Mouse (Mus musculus) intestine, postnatal 0 days (tissue): ENCODE measurements around the gene Glyr1. TPM values are rescaled to one million over a fixed set of nuclear protein-coding genes. Genes with fewer than 3 reads are reported as not detected.

Source experiments
- ATAC-seq: fragments of 200-750 bp; cut with Nextera tagmentation; 2 replicates; pipeline ENCODE4 v1.8.0; 2017; ENCODE audit warnings: mild to moderate bottlenecking, moderate TSS enrichment, moderate library complexity
- H3K27ac ChIP-seq: fragments of 300-500 bp; sonication (generic); 2 replicates; pipeline ENCODE4 v1.5.1; 2014; ENCODE audit warnings: mild to moderate bottlenecking, low read depth, low read length, moderate library complexity
- H3K27me3 ChIP-seq: fragments of 300-500 bp; sonication (generic); replicated peaks from 2 replicates; pipeline ENCODE4 v1.6.1; 2014; ENCODE audit warnings: low read length, mixed read lengths; ENCODE audit not compliant: control insufficient read depth, insufficient read depth
- H3K36me3 ChIP-seq: fragments of 300-500 bp; sonication (generic); 2 replicates; pipeline ENCODE4 v1.6.1; 2014; ENCODE audit warnings: mild to moderate bottlenecking, moderate library complexity; ENCODE audit not compliant: control insufficient read depth, insufficient read depth
- H3K4me1 ChIP-seq: fragments of 300-500 bp; sonication (generic); replicated peaks from 2 replicates; pipeline ENCODE4 v1.6.1; 2014; ENCODE audit warnings: antibody characterized with exemption, low read length, mixed read lengths; ENCODE audit not compliant: control insufficient read depth, insufficient read depth
- H3K4me2 ChIP-seq: fragments of 300-500 bp; sonication (generic); replicated peaks from 2 replicates; pipeline ENCODE4 v1.6.1; 2014; ENCODE audit warnings: low read depth, mild to moderate bottlenecking, moderate library complexity
- H3K4me3 ChIP-seq: fragments of 300-500 bp; sonication (generic); 2 replicates; pipeline ENCODE4 v1.5.1; 2014; ENCODE audit warnings: low read depth, low read length
- H3K9ac ChIP-seq: fragments of 300-500 bp; sonication (generic); 2 replicates; pipeline ENCODE4 v1.6.1; 2014; ENCODE audit warnings: mild to moderate bottlenecking, low read depth, low read length
- H3K9me3 ChIP-seq: fragments of 300-500 bp; sonication (generic); 2 replicates; pipeline ENCODE4 v1.6.1; 2016; ENCODE audit warnings: mixed run types; ENCODE audit not compliant: control insufficient read depth
- CTCF ChIP-seq: sonication (generic); IDR thresholded peaks from 2 replicates; pipeline ENCODE4 v1.5.1; 2016; ENCODE audit warnings: low read depth, mild to moderate bottlenecking, control low read depth, antibody characterized with exemption, moderate library complexity
- WGBS: fragments of 180-500 bp; shearing (Covaris S2); extraction: QIAGEN DNeasy Blood & Tissue Kit; methylation state at CpG from one replicate; pipeline ENCODE4 v1.1.7; 2014; 5-methylcytosine and 5-hydroxymethylcytosine counted together
- polyA plus RNA-seq: library from polyadenylated mRNA; unstranded; fragments of >200 nt; fragmentation: Nextera tagmentation; extraction: Ambion mirVana; gene quantifications from 2 replicates; pipeline ENCODE4 v1.2.1, GENCODE M21; 2015

The Glyr1 gene
- polyA plus RNA-seq, 1 experiment from 2014 or later: 65.3 TPM

DNA sequence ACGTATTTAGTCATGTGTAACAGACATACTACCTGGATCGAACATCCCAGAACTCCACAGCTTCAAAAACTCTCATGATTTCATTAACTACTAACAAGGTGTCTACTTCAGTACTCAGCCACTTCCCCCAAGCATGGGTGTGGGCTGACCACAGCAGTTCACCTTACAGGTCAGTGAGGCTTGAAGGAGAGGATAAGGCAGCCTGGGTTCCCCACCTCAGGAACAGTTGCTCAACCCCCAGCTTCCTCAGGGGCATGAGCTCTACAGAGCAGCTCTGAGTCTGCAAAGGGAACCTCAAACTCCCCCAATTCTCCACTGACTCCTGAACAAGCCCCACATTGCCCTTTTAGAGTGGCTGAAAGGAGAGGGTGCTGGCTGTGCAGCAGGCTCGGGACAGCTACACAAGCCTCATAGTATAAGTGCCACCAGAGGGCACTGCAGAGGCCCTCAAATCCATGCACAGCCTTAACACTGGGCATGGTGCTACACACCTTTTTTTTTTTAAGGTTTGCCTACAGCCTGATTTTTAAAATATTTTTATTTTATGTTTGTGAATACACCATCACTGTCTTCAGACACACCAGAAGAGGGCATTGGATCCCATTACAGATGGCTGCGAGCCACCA is 69.8 kb downstream of the Glyr1 start:
- peak; percentile 77 for TF ChIP-seq CTCF
- Histone ChIP-seq H3K4me3 (no peak overlapping the region), H3K36me3 (no peaks in the 10 kb centered on the region), H3K9me3 (no peaks in the 10 kb centered on the region), H3K27ac (no peak overlapping the region), H3K4me1 (no peaks in the 10 kb centered on the region), H3K4me2 (no peak overlapping the region), H3K9ac (no peak overlapping the region), H3K27me3 (no peaks in the 10 kb centered on the region)
- ATAC-seq: no peak; the same call in 1 of the 2 replicates
- WGBS: 66% methylated on average over 4 of the region's 4 CpGs

DNA sequence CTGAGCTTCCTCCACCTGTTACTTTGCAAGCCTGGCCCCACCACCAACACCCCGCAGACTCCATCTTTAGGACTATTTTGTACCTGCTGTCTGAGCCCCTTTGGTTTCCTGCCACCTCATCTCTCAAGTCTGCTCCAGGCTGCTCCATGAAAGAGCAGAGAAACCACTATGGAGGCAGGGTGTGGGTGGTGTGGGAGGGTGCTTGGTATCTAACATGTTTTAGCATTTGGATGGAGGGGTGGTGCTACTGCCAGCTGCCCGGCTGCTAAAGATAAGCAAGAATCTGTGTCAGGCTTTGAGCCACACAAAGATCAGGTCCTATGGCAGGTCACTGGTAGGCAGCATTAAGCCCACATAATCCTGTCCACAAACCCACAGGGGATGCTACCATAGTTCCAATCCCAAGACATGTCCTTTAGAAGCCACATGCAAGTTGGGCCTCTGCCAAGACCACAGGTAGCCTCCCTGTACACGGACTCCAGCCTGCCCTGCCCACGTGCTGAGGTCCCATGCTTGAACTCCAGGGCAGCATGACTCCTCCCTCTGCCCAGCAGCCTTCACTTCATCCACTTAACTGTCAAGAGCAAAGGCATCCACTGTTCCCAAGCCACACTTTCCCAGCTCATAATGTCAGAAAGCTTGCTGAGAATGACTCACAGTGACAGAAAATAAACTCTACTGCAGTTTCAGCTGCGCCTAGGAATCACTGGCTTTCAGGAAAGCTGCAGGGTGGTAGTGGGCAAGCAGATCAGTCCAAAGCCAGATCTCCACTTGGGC is 71.2 kb downstream of the Glyr1 start:
- Histone ChIP-seq H3K27ac (no peak overlapping the region), H3K36me3 (no peaks in the 10 kb centered on the region), H3K27me3 (no peaks in the 10 kb centered on the region), H3K4me2 (no peak overlapping the region), H3K9ac (no peak overlapping the region), H3K4me3 (no peak overlapping the region), H3K9me3 (no peaks in the 10 kb centered on the region), H3K4me1 (no peaks in the 10 kb centered on the region)
- TF ChIP-seq CTCF: no peak
- 52% methylated on average over 5 of the region's 5 CpGs for WGBS
- ATAC-seq: no peak

DNA sequence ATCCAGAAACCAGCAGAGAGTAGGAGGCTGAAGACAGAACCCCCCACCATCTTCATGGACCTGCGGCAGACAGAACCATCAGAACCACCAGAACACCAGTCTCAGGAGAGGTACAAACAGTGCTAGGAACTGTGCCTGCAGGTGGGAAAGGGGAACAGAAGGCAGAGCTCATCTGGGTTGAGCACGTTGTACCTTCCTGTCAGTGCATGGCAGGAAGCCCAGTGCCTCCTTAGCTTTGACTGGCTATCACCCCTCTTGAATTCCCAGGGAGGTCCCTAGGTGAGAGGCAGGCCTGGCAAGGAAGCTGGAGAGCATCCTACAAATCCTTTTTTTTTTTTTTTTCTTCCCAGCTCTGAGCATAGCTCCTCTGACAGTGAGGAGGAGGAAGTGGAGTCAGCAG is 73.5 kb downstream of the Glyr1 start:
- no peaks in the 10 kb centered on the region for H3K36me3 ChIP-seq
- H3K4me2 ChIP-seq: no peak overlapping the region
- H3K4me1 ChIP-seq: no peaks in the 10 kb centered on the region
- no peak for ATAC-seq
- no peak overlapping the region for H3K9ac ChIP-seq
- no peaks in the 10 kb centered on the region for H3K27me3 ChIP-seq
- H3K4me3 ChIP-seq: no peak overlapping the region
- TF ChIP-seq CTCF: no peak
- no peaks in the 10 kb centered on the region for H3K9me3 ChIP-seq
- H3K27ac ChIP-seq: no peak overlapping the region
- WGBS: 74% methylated on average over 2 of the region's 2 CpGs

DNA sequence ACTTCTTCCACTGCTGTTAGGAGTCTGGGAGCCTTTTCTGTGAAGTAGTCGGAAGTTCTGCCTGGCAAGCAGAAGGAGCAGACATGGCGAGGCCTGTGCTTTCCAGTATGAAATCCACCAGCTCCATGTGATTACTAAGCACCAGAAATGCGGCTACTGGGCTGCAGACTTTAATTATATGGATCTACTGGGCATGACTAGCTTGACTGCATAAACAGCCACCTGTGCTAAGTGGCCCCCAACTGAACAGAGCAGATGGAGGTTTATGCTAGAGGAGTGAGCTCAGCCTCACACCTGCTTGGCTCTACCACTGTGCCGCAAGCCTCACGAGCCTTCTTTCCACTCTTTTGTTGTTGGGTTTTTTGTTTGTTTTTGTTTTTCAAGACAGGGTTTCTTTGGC is 75.1 kb downstream of the Glyr1 start:
- TF ChIP-seq CTCF: no peak
- Histone ChIP-seq H3K9me3 (no peaks in the 10 kb centered on the region), H3K4me1 (no peaks in the 10 kb centered on the region), H3K27ac (no peak overlapping the region), H3K27me3 (no peaks in the 10 kb centered on the region), H3K4me2 (no peak overlapping the region), H3K4me3 (no peak overlapping the region), H3K36me3 (no peaks in the 10 kb centered on the region), H3K9ac (no peak overlapping the region)
- ATAC-seq: no peak
- WGBS: 88% methylated on average over 5 of the region's 5 CpGs

DNA sequence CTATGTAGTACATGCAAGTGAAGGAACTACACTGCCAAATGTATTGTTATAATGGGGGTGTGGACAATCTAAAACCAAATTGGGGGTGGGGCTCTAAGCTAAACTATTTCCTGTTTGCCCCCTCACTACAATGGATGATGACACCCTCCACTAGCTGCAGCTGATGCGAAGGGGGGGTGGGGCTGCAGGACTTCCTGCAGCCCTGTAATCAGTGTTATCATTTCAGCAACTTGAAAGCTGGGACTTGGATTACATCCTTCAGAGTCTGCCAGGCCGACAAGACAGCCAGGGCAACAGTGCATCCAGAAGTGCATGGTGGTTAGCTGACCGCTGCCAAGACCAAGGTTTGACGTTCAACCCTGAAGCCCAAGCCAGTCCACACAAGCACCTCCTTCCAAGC is 78.0 kb downstream of the Glyr1 start:
- no peak overlapping the region for H3K4me3 ChIP-seq
- ATAC-seq: no peak
- WGBS: 63% methylated on average over 4 of the region's 4 CpGs
- no peak overlapping the region for H3K4me2 ChIP-seq
- no peak overlapping the region for H3K27ac ChIP-seq
- H3K36me3 ChIP-seq: no peaks in the 10 kb centered on the region
- no peak overlapping the region for H3K9ac ChIP-seq
- TF ChIP-seq CTCF: no peak
- no peaks in the 10 kb centered on the region for H3K9me3 ChIP-seq
- H3K4me1 ChIP-seq: no peaks in the 10 kb centered on the region
- H3K27me3 ChIP-seq: no peaks in the 10 kb centered on the region

DNA sequence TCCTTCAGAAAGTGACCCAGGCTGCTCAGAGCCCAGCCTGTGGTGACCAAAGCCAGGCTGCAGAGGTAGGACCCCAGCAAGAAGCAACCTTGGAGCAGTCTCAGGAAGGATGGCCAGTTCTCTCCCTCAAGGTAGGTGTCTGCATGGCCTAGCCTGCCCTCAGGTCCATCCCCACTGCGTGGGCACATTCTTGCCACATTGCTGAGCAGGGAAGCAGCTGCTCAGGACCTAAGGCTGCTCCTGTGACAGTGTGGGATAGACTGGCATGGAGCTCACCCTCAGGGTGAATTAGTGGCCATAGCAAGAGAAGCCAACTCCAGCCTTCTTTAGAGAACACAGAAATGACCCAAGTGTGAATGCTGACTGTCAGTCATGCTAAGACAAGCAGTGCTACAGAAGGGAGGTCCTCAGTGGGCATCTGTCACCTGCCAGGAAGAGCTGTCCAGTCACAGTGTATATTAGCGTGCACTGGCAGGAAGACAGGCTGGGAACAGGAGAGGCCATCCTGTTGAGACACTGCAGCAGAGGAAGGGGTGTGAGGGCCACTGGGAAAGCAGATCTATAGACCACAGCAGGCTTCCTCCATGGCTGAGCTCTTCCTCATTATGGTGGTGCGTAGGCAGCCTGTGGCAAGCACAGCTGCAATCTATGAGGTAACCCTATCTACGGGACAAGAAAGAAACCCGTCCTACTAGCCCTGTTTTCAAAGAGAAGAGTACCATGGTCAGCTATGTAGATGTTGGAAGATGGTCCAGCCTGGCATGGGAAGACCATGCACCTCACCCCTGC is 80.4 kb downstream of the Glyr1 start:
- H3K9me3 ChIP-seq: no peaks in the 10 kb centered on the region
- H3K27me3 ChIP-seq: no peaks in the 10 kb centered on the region
- no peak overlapping the region for H3K4me3 ChIP-seq
- WGBS: 79% methylated on average over 5 of the region's 5 CpGs
- no peaks in the 10 kb centered on the region for H3K4me1 ChIP-seq
- H3K27ac ChIP-seq: no peak overlapping the region
- ATAC-seq: no peak
- H3K4me2 ChIP-seq: no peak overlapping the region
- no peak for TF ChIP-seq CTCF
- H3K9ac ChIP-seq: no peak overlapping the region
- no peaks in the 10 kb centered on the region for H3K36me3 ChIP-seq
